Mouse (Mus musculus) intestine, postnatal 0 days (tissue): ENCODE measurements around the gene Ntng2. TPM values are rescaled to one million over a fixed set of nuclear protein-coding genes. Genes with fewer than 3 reads are reported as not detected.

Experiments used
- ATAC-seq: fragments of 200-750 bp; cut with Nextera tagmentation; 2 replicates; pipeline ENCODE4 v1.8.0; 2017; ENCODE audit warnings: mild to moderate bottlenecking, moderate TSS enrichment, moderate library complexity
- H3K27ac ChIP-seq: fragments of 300-500 bp; sonication (generic); 2 replicates; pipeline ENCODE4 v1.5.1; 2014; ENCODE audit warnings: mild to moderate bottlenecking, low read depth, low read length, moderate library complexity
- H3K27me3 ChIP-seq: fragments of 300-500 bp; sonication (generic); replicated peaks from 2 replicates; pipeline ENCODE4 v1.6.1; 2014; ENCODE audit warnings: low read length, mixed read lengths; ENCODE audit not compliant: control insufficient read depth, insufficient read depth
- H3K36me3 ChIP-seq: fragments of 300-500 bp; sonication (generic); 2 replicates; pipeline ENCODE4 v1.6.1; 2014; ENCODE audit warnings: mild to moderate bottlenecking, moderate library complexity; ENCODE audit not compliant: control insufficient read depth, insufficient read depth
- H3K4me1 ChIP-seq: fragments of 300-500 bp; sonication (generic); replicated peaks from 2 replicates; pipeline ENCODE4 v1.6.1; 2014; ENCODE audit warnings: antibody characterized with exemption, low read length, mixed read lengths; ENCODE audit not compliant: control insufficient read depth, insufficient read depth
- H3K4me2 ChIP-seq: fragments of 300-500 bp; sonication (generic); replicated peaks from 2 replicates; pipeline ENCODE4 v1.6.1; 2014; ENCODE audit warnings: low read depth, mild to moderate bottlenecking, moderate library complexity
- H3K4me3 ChIP-seq: fragments of 300-500 bp; sonication (generic); 2 replicates; pipeline ENCODE4 v1.5.1; 2014; ENCODE audit warnings: low read depth, low read length
- H3K9ac ChIP-seq: fragments of 300-500 bp; sonication (generic); 2 replicates; pipeline ENCODE4 v1.6.1; 2014; ENCODE audit warnings: mild to moderate bottlenecking, low read depth, low read length
- H3K9me3 ChIP-seq: fragments of 300-500 bp; sonication (generic); 2 replicates; pipeline ENCODE4 v1.6.1; 2016; ENCODE audit warnings: mixed run types; ENCODE audit not compliant: control insufficient read depth
- CTCF ChIP-seq: sonication (generic); IDR thresholded peaks from 2 replicates; pipeline ENCODE4 v1.5.1; 2016; ENCODE audit warnings: low read depth, mild to moderate bottlenecking, control low read depth, antibody characterized with exemption, moderate library complexity
- WGBS: fragments of 180-500 bp; shearing (Covaris S2); extraction: QIAGEN DNeasy Blood & Tissue Kit; methylation state at CpG from one replicate; pipeline ENCODE4 v1.1.7; 2014; 5-methylcytosine and 5-hydroxymethylcytosine counted together
- polyA plus RNA-seq: library from polyadenylated mRNA; unstranded; fragments of >200 nt; fragmentation: Nextera tagmentation; extraction: Ambion mirVana; gene quantifications from 2 replicates; pipeline ENCODE4 v1.2.1, GENCODE M21; 2015

Gene Ntng2
- polyA plus RNA-seq, 1 experiment from 2014 or later = 0.21 TPM

GRCm38 (mm10) chr2:29190392-29190791 is 62.4 kb downstream of the Ntng2 start:
- 84% methylated on average over 7 of the region's 7 CpGs for WGBS
- Histone ChIP-seq H3K9ac (no peak overlapping the region), H3K9me3 (no peaks in the 10 kb centered on the region), H3K27me3 (peaks cover 8% of the 10 kb centered on the region), H3K36me3 (no peaks in the 10 kb centered on the region), H3K4me3 (no peak overlapping the region), H3K27ac (no peak overlapping the region), H3K4me2 (no peak overlapping the region), H3K4me1 (0 out of 2 replicates have a peak, but pooled peaks cover 7% of the 10 kb centered on the region)
- TF ChIP-seq CTCF = no peak
- ATAC-seq = no peak

GRCm38 (mm10) chr2:29186209-29186608 is 66.6 kb downstream of the Ntng2 start:
- Histone ChIP-seq H3K4me1 (no peaks in the 10 kb centered on the region), H3K9ac (no peak overlapping the region), H3K27me3 (no peaks in the 10 kb centered on the region), H3K4me3 (no peak overlapping the region), H3K9me3 (no peaks in the 10 kb centered on the region), H3K36me3 (peaks cover 3% of the 10 kb centered on the region; the same call in 1 of the 2 replicates), H3K27ac (no peak overlapping the region), H3K4me2 (no peak overlapping the region)
- 65% methylated on average over 6 of the region's 6 CpGs for WGBS
- no peak for TF ChIP-seq CTCF
- no peak for ATAC-seq

GRCm38 (mm10) chr2:29183266-29183924 is 69.4 kb downstream of the Ntng2 start:
- WGBS = 48% methylated on average over 6 of the region's 6 CpGs
- TF ChIP-seq CTCF = no peak
- no peaks in the 10 kb centered on the region for H3K27me3 ChIP-seq
- H3K4me3 ChIP-seq = no peak overlapping the region
- H3K27ac ChIP-seq = no peak overlapping the region
- H3K9ac ChIP-seq = no peak overlapping the region
- H3K9me3 ChIP-seq = no peaks in the 10 kb centered on the region
- ATAC-seq = no peak
- no peaks in the 10 kb centered on the region for H3K4me1 ChIP-seq
- H3K4me2 ChIP-seq = no peak overlapping the region
- H3K36me3 ChIP-seq = peaks cover 28% of the 10 kb centered on the region

GRCm38 (mm10) chr2:29181111-29181510 is 71.7 kb downstream of the Ntng2 start:
- no peak overlapping the region; the same call in 1 of the 2 replicates for H3K27ac ChIP-seq
- no peaks in the 10 kb centered on the region for H3K9me3 ChIP-seq
- 78% methylated on average over 2 of the region's 2 CpGs for WGBS

GRCm38 (mm10) chr2:29179810-29180209 is 73.0 kb downstream of the Ntng2 start:
- H3K9me3 ChIP-seq = no peaks in the 10 kb centered on the region
- no peak overlapping the region for H3K9ac ChIP-seq
- H3K27me3 ChIP-seq = no peaks in the 10 kb centered on the region
- H3K36me3 ChIP-seq = peaks cover 53% of the 10 kb centered on the region
- no peak for TF ChIP-seq CTCF
- no peak overlapping the region for H3K4me2 ChIP-seq
- no peak for ATAC-seq
- H3K27ac ChIP-seq = no peak overlapping the region
- WGBS = 85% methylated on average over 4 of the region's 4 CpGs
- H3K4me1 ChIP-seq = no peaks in the 10 kb centered on the region
- no peak overlapping the region for H3K4me3 ChIP-seq

More at GRCm38 (mm10) chr2:29181111-29181510, 71.7 kb downstream of the Ntng2 start:
- Histone ChIP-seq H3K27me3 (no peaks in the 10 kb centered on the region), H3K36me3 (peaks cover 47% of the 10 kb centered on the region), H3K4me2 (no peak overlapping the region), H3K4me1 (no peaks in the 10 kb centered on the region), H3K4me3 (no peak overlapping the region), H3K9ac (no peak overlapping the region)
- no peak for TF ChIP-seq CTCF
- no peak for ATAC-seq

GRCm38 (mm10) chr2:29174887-29175286 is 77.9 kb downstream of the Ntng2 start:
- TF ChIP-seq CTCF = no peak
- no peak for ATAC-seq
- Histone ChIP-seq H3K27ac (no peak overlapping the region), H3K9ac (no peak overlapping the region), H3K4me2 (no peak overlapping the region), H3K4me3 (no peak overlapping the region), H3K4me1 (no peaks in the 10 kb centered on the region), H3K36me3 (peaks cover 70% of the 10 kb centered on the region), H3K9me3 (no peaks in the 10 kb centered on the region), H3K27me3 (no peaks in the 10 kb centered on the region)
- 54% methylated on average over 3 of the region's 3 CpGs for WGBS
